Mouse (Mus musculus) macrophage (primary cell): ENCODE measurements around the gene Zcchc10. TPM values are rescaled to one million over a fixed set of nuclear protein-coding genes. Genes with fewer than 3 reads are reported as not detected.
A peak's percentile ranks its signal among the peaks of the same experiment; 100 is the strongest.
"Not testable (repeated sequence)": the region's sequence is repeated elsewhere in the genome, so short reads cannot be mapped to it uniquely, and the experiment has no call there.

Source experiments
- H3K27ac ChIP-seq: fragments of 350-480 bp; formaldehyde crosslinking; 2 replicates; pipeline ENCODE4 v1.9.0; 2021
- H3K36me3 ChIP-seq: fragments of 350-480 bp; formaldehyde crosslinking; 2 replicates; pipeline ENCODE4 v1.9.0; 2021; ENCODE audit errors: inconsistent target
- H3K4me3 ChIP-seq: fragments of 350-480 bp; formaldehyde crosslinking; 2 replicates; pipeline ENCODE4 v1.9.0; 2021; ENCODE audit errors: inconsistent target
- H3K79me2 ChIP-seq: fragments of 350-480 bp; formaldehyde crosslinking; 2 replicates; pipeline ENCODE4 v1.9.0; 2021; ENCODE audit errors: inconsistent target
- WGBS: methylation state at CpG from one replicate; pipeline ENCODE4 v1.1.7; 2026; ENCODE audit warnings: inconsistent platforms; ENCODE audit not compliant: missing documents; 5-methylcytosine and 5-hydroxymethylcytosine counted together
- polyA plus RNA-seq: library from polyadenylated mRNA; stranded (reverse); fragments of 250-400 nt; gene quantifications from 3 replicates; pipeline ENCODE4 v1.2.4, GENCODE M21; 2018; ENCODE audit warnings: inconsistent platforms

The Zcchc10 gene
- polyA plus RNA-seq, 1 experiment from 2014 or later: 9.7 TPM

- Histone ChIP-seq H3K36me3 (peaks cover 14% of the 10 kb centered on the region; the same call in 1 of the 2 replicates), H3K79me2 (no peaks in the 10 kb centered on the region), H3K4me3 (no peak overlapping the region), H3K27ac (no peak overlapping the region)
Measured at GRCm38 (mm10) chr11:53336182-53336571, 11.7 kb downstream of the Zcchc10 start.

- Histone ChIP-seq H3K4me3 (no peak overlapping the region), H3K27ac (no peak overlapping the region), H3K79me2 (no peaks in the 10 kb centered on the region), H3K36me3 (peaks cover 6% of the 10 kb centered on the region; the same call in 1 of the 2 replicates)
- WGBS: 92% methylated on average over 1 of the region's 1 CpGs
Measured at GRCm38 (mm10) chr11:53336924-53337323, 12.4 kb downstream of the Zcchc10 start.

- Histone ChIP-seq H3K36me3 (no peaks in the 10 kb centered on the region; the same call in 1 of the 2 replicates), H3K4me3 (no peak overlapping the region), H3K79me2 (no peaks in the 10 kb centered on the region), H3K27ac (no peak overlapping the region)
- 92% methylated on average over 8 of the region's 8 CpGs for WGBS
Measured at GRCm38 (mm10) chr11:53337684-53338083, 13.2 kb downstream of the Zcchc10 start.

- 92% methylated on average over 9 of the region's 10 CpGs for WGBS
- not testable (repeated sequence) for H3K27ac ChIP-seq
Measured at GRCm38 (mm10) chr11:53341019-53341418, 16.5 kb downstream of the Zcchc10 start.

GRCm38 (mm10) chr11:53342711-53343110 is 18.2 kb downstream of the Zcchc10 start:
- H3K36me3 ChIP-seq: no peaks in the 10 kb centered on the region
- no peaks in the 10 kb centered on the region for H3K79me2 ChIP-seq
- no peak overlapping the region for H3K4me3 ChIP-seq
- 21% methylated on average over 5 of the region's 5 CpGs for WGBS
- no peak overlapping the region for H3K27ac ChIP-seq

More at GRCm38 (mm10) chr11:53341019-53341418, 16.5 kb downstream of the Zcchc10 start:
- not testable (repeated sequence) for H3K36me3 ChIP-seq, H3K79me2 ChIP-seq, H3K4me3 ChIP-seq

- no peaks in the 10 kb centered on the region for H3K36me3 ChIP-seq
- H3K79me2 ChIP-seq: no peaks in the 10 kb centered on the region
- H3K27ac ChIP-seq: no peak overlapping the region
- WGBS: 56% methylated on average over 5 of the region's 5 CpGs
- no peak overlapping the region for H3K4me3 ChIP-seq
Measured at GRCm38 (mm10) chr11:53345328-53345727, 20.8 kb downstream of the Zcchc10 start.

- H3K27ac ChIP-seq: no peak overlapping the region
- H3K36me3 ChIP-seq: no peaks in the 10 kb centered on the region
- H3K79me2 ChIP-seq: no peaks in the 10 kb centered on the region
- 82% methylated on average over 2 of the region's 2 CpGs for WGBS
- H3K4me3 ChIP-seq: no peak overlapping the region
Measured at GRCm38 (mm10) chr11:53345738-53346137, 21.3 kb downstream of the Zcchc10 start.

GRCm38 (mm10) chr11:53350291-53351223 is 26.1 kb downstream of the Zcchc10 start, which contains the start of gene Aff4:
Gene Aff4, plus strand, starts transcription at chr11:53350833.
- Histone ChIP-seq H3K79me2 (peaks cover 45% of the 10 kb centered on the region), H3K4me3 (peak within 1 kb of the TSS; percentile 81), H3K27ac (peak within 1 kb of the TSS; percentile 66), H3K36me3 (no peaks in the 10 kb centered on the region)
- WGBS: under 1% methylated on average over 93 of the region's 127 CpGs

- Histone ChIP-seq H3K4me3 (peak overlapping the region; percentile 81), H3K27ac (peak overlapping the region; percentile 66), H3K36me3 (no peaks in the 10 kb centered on the region), H3K79me2 (peaks cover 53% of the 10 kb centered on the region)
- 1% methylated on average over 34 of the region's 35 CpGs for WGBS
Measured at GRCm38 (mm10) chr11:53351224-53351942, 26.9 kb downstream of the Zcchc10 start.

- H3K4me3 ChIP-seq: peak overlapping the region; percentile 81
- peak overlapping the region; percentile 66 for H3K27ac ChIP-seq
- 6% methylated on average over 14 of the region's 14 CpGs for WGBS
- no peaks in the 10 kb centered on the region for H3K36me3 ChIP-seq
- H3K79me2 ChIP-seq: peaks cover 60% of the 10 kb centered on the region
Measured at GRCm38 (mm10) chr11:53351943-53352590, 27.6 kb downstream of the Zcchc10 start.

- no peak overlapping the region for H3K27ac ChIP-seq
- no peak overlapping the region for H3K4me3 ChIP-seq
- peaks cover 100% of the 10 kb centered on the region for H3K79me2 ChIP-seq
- no peaks in the 10 kb centered on the region for H3K36me3 ChIP-seq
- 95% methylated on average over 5 of the region's 5 CpGs for WGBS
Measured at GRCm38 (mm10) chr11:53358504-53359155, 34.2 kb downstream of the Zcchc10 start.

GRCm38 (mm10) chr11:53367032-53367431 is 42.6 kb downstream of the Zcchc10 start:
- H3K27ac ChIP-seq: no peak overlapping the region
- no peak overlapping the region for H3K4me3 ChIP-seq
- H3K79me2 ChIP-seq: peaks cover 100% of the 10 kb centered on the region
- H3K36me3 ChIP-seq: peaks cover 18% of the 10 kb centered on the region
- 92% methylated on average over 2 of the region's 2 CpGs for WGBS

GRCm38 (mm10) chr11:53378918-53379317 is 54.4 kb downstream of the Zcchc10 start:
- peaks cover 100% of the 10 kb centered on the region for H3K79me2 ChIP-seq
- peaks cover 26% of the 10 kb centered on the region for H3K36me3 ChIP-seq
- no peak overlapping the region for H3K4me3 ChIP-seq
- H3K27ac ChIP-seq: no peak overlapping the region
- 93% methylated on average over 1 of the region's 1 CpGs for whole genome bisulfite sequencing
